Mouse (Mus musculus) kidney, adult 18-20 months (tissue): Measurements from ENCODE around the gene Synj1.

ENCODE experiments used
- DNase-seq: peaks from one replicate; pipeline ENCODE4 v3.0.0; 2021

Synj1 gene

GRCm38 (mm10) chr16:91011021-91011683, at the start of gene Synj1:
TSS of gene Synj1 (minus strand) at chr16:91011308.
- DNase-seq = peak; percentile 90

GRCm38 (mm10) chr16:91057741-91058140, 46.6 kb upstream of the Synj1 start:
- no peak for DNase-seq

- DNase-seq = no peak
Measured at GRCm38 (mm10) chr16:91057261-91057660, 46.2 kb upstream of the Synj1 start.

DNA sequence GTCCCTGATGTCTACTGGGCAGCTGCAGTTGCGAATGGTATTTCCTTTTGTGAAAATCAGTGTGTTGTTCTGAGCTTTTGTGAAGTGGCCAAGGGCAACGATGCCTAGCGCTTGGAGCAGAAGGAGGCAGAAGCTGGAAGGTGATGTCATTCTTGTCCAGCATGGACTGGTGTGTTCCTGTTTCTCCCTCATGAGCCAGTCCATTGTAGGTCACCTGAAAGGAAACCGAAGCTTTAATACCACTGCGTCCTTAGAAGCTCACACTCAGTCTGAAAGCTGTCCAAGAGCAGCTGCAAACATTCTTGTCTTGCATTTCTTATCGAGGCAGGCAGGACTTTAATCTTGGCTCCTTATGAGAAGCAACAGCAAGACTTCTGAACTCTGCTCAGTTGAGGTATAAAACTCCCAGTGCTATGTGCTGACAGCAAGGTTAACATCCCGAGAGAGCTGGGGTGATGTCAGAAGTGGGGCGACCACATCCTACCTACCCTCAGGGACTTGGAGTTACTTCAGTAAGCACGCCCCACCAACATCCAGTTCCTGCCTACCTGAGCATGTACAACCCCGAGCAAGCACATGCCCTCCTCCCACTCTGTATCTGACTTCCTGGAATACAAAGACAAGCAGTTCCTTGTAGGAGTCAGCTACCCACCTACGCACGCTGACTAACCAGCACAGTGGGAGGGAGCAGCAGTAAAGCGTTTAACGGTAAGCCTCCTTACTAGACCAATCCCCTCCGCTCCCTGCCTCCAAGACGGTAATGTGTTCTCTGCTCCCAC, 45.1 kb upstream of the Synj1 start:
- DNase-seq = peak; percentile 40

- peak; percentile 28 for DNase-seq
Measured at GRCm38 (mm10) chr16:91055150-91055549, 44.0 kb upstream of the Synj1 start.

GRCm38 (mm10) chr16:91053599-91053998, 42.5 kb upstream of the Synj1 start:
- DNase-seq = no peak

DNA sequence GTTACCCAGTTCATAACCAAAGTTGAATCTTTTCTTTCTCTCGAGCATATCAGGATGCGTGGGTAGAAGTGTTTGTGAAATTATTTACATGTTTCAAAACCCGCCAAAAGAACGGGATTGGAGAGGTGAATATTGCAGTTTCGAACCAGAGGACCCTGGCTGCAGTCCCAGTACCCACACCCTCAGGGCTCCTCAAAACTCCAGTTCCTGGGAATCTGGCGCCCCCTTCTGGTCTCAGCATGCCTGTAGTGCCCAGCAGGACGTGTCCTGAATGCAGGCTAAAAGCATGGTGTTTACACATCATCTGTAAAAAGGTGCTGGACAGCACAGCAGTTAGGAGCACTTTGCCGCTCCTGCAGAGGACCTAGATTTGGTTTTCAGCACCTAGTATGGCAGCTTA, 34.4 kb upstream of the Synj1 start:
- peak; percentile 47 for DNase-seq

- DNase-seq = peak; percentile 98
Measured at GRCm38 (mm10) chr16:91044270-91045182, 33.4 kb upstream of the Synj1 start, which contains the start of gene Paxbp1. TSS of gene Paxbp1 (minus strand) at chr16:91044543.

DNA sequence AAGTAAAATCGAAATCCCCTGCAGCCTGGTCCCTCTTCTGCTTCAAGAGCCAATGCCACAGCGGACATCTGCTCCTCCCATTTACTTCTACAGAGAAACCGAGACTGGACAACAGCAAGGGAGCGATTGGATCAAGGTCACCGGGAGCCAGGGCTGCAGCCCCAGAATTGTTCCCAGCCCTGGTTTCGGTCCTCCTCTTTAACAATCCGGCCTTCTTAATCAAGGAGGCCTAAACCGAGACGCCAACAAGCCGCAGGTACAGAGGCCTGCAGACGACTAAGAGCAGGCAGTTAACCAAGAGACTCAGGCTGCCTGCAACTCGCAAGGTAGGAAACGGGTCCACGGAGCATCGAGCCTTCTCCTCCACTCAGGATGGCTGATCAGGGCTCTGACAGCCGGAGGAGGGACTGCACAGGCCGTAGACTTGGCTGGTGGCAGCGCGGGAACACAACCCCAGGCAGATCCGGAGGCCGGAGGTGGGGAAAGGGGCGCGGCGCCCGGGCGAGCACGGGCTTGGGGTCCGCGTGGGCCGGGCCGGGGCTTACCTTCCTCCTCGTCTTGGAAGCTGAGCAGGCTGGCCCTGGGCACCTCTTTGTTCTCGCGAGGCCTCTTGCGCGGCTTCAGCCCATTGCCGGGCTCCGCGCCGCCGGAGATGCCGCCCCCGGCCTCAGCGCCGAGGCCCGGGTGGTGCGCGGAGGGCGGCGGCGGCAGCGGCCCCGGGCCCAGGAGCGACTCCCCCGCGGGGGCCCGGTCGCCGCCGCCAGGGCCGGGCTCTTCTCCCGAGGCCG, 32.5 kb upstream of the Synj1 start:
- DNase-seq = peak; percentile 60

DNA sequence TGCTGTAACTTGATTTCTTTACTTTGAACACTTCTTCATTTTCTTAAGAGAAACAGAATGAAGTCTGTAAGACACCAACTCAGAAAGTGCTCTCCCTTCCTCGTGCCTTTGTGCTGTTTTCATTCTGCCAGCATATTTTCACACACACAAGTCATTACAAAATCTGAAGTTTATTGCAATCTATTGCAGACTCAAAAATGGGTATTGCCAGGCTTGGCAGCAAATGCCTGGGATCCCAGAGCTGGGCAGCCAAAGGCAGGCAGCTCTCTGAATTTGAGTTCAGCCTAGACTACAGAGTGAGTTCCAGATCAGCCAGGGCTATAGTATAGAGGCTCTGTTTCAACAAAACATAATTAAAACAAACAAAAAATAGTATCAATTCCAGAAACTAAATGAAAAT, 31.5 kb upstream of the Synj1 start:
- DNase-seq = no peak

- DNase-seq = no peak
Measured at GRCm38 (mm10) chr16:91035866-91036265, 24.8 kb upstream of the Synj1 start.

- DNase-seq = no peak
Measured at GRCm38 (mm10) chr16:91030751-91031150, 19.6 kb upstream of the Synj1 start.

DNA sequence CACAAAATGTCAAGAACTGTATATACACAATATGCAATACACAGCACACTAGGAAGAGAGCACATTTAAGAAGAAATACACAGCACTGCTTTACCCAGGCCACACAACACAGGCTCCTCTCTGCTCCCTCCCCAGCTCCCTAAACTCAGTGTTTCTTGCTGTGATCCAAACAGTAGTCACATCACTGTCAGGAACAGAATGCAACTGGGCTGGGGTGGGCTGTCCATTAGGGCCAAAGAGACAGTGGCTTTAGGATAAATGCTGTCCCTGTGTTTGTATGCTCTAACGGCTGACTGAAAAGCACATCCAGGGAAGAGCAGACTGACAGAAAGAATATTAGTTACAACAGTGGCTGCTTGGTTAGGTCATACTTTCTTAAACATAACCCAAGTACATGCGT, 18.8 kb upstream of the Synj1 start:
- DNase-seq = no peak

DNA sequence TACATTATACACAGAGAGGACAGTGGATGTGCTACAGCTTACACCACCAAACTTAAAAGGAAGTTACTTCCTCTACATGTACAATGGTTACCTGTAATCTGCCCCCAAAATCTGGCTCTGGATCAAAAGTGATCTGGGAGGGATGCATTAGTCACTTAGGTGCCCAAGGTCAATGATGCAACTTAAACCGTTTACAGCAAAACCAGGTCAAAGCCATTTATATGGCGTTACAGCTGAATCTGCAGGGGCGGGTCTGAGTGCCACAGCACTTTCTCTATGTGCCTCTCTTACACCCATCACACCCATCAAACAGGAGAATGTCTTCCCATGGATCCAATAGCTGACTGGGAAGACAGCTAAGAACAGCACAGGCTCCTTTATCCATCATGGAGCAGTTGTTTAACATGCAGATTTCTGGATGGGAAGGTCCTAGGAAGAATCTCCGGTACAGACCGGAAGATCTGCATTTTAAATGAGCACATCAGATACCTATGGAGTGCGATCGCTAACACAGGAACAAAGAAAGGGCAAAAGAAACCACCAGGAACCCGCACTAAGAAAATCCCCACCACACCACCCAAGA, 18.1 kb upstream of the Synj1 start:
- no peak for DNase-seq

GRCm38 (mm10) chr16:91026290-91026689, 15.2 kb upstream of the Synj1 start:
- no peak for DNase-seq

- no peak for DNase-seq
Measured at GRCm38 (mm10) chr16:91023384-91023783, 12.3 kb upstream of the Synj1 start.

DNA sequence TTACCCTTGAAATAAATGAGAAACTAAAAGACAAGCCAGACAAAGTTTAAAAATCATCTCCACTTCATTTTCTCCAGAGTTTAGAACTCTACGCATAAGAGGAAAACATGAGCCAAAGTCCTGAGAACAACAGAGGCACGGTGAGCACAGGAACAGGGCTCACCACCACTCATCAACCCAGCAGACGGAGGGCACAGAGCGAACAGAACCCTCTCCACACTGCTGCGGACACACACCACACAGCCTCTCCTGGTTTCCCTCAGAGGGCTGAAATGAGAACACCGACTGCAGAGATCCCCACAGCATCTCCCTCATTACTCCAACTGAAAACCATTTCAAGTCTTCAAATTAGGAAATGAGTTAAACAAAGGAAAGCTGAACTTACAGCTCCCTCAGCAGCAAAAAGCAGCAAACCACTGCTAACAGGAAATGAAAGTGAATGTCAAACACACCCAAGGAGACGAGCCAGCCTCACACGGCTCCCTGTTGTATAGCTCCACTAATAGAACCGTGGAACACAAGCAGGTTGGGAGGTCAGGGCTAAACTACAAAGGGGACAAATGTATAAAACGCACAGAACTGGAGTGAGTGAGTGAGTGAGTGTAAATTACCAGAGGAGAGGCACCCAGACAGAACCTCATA, 9.9 kb upstream of the Synj1 start:
- DNase-seq = no peak

DNA sequence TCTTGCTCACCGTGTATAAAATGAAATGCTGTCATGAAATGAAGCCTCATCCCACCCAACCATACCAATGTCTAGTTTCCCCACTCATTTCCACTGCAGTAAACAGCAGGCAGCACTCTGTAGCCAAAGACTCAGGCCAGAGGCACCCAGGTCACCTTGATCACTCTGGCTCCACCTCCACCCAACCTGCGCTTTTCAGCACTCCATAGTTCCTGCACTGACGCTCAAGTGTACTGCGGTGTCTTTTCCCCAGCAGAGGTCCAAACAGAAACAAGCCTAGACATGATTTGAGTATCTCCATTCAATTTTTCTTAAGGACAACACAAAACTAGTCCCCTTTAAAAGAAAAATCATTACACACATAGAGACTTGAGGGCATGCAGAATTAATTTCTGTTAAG, 8.4 kb upstream of the Synj1 start:
- no peak for DNase-seq

GRCm38 (mm10) chr16:91015761-91016160, 4.7 kb upstream of the Synj1 start:
- DNase-seq = no peak

- no peak for DNase-seq
Measured at GRCm38 (mm10) chr16:91011847-91012246, 739 bp upstream of the Synj1 start.

DNA sequence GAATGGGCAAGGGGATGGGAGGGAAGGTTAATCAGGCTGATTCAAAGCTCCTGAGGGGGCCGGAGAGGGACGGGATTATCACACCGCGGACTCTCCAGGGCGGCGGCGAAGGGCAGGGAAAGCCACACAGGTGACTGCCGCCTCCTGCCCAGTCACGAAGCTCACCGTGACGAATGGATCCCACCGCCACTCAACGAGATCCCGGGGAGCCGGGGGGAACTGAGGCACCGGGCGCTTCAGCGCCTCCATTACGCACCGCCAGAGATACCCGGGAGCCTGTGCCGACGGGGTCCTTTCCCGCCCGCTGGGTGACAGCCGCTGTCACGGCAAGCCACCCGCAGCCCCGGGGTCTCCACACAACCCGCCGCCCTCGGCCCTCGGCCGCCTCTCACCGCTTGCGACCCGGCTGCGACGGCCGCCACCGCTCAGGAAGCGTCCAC, 507 bp downstream of the Synj1 start:
- DNase-seq = no peak
